Mouse (Mus musculus): ENCODE measurements around the gene Nmnat2. TPM values are rescaled to one million over a fixed set of nuclear protein-coding genes. Genes with fewer than 3 reads are reported as not detected.

Gene Nmnat2
- polyA plus RNA-seq, 1 experiment from 2014 or later = 1.3 TPM

- Histone ChIP-seq H3K9me3 (ENCODE audit: control insufficient read depth, low read length) (no peaks in the 10 kb centered on the region), H3K4me2 (replicated peaks; ENCODE audit: low read depth) (no peak overlapping the region), H3K4me3 (ENCODE audit: low read depth, low read length) (no peak overlapping the region), H3K36me3 (ENCODE audit: control insufficient read depth, insufficient read depth, low read length) (no peaks in the 10 kb centered on the region), H3K4me1 (replicated peaks; ENCODE audit: control insufficient read depth, insufficient read depth) (no peaks in the 10 kb centered on the region), H3K27ac (replicated peaks) (no peak overlapping the region), H3K9ac (ENCODE audit: low read length) (no peak overlapping the region), H3K27me3 (ENCODE audit: control insufficient read depth, insufficient read depth, low read length) (no peaks in the 10 kb centered on the region)
- DNase-seq (ENCODE audit: low spot score) (no peak), ATAC-seq (ENCODE audit: low FRiP score, low TSS enrichment) (no peak)
- 58% methylated on average over 9 of the region's 9 CpGs for WGBS
- TF ChIP-seq CTCF (IDR thresholded peaks at IDR 0.05; ENCODE audit: low read depth) = no peak
- no peak for TF ChIP-seq EP300 (optimal IDR thresholded peaks at IDR 0.05)
Measured at GRCm38 (mm10) chr1:153059626-153060025, 104.8 kb downstream of the Nmnat2 start.

GRCm38 (mm10) chr1:153062547-153062946 is 107.8 kb downstream of the Nmnat2 start:
- no peak overlapping the region for H3K27ac ChIP-seq (replicated peaks)
- H3K4me3 ChIP-seq (ENCODE audit: low read depth, low read length) = no peak overlapping the region
- ATAC-seq (ENCODE audit: low FRiP score, low TSS enrichment) (no peak), DNase-seq (ENCODE audit: low spot score) (no peak)
- TF ChIP-seq CTCF (IDR thresholded peaks at IDR 0.05; ENCODE audit: low read depth) (no peak), EP300 (optimal IDR thresholded peaks at IDR 0.05) (no peak)
- H3K27me3 ChIP-seq (ENCODE audit: control insufficient read depth, insufficient read depth, low read length) = no peaks in the 10 kb centered on the region
- H3K9me3 ChIP-seq (ENCODE audit: control insufficient read depth, low read length) = no peaks in the 10 kb centered on the region
- H3K4me1 ChIP-seq (replicated peaks; ENCODE audit: control insufficient read depth, insufficient read depth) = no peaks in the 10 kb centered on the region
- H3K9ac ChIP-seq (ENCODE audit: low read length) = no peak overlapping the region
- no peaks in the 10 kb centered on the region for H3K36me3 ChIP-seq (ENCODE audit: control insufficient read depth, insufficient read depth, low read length)
- no peak overlapping the region for H3K4me2 ChIP-seq (replicated peaks; ENCODE audit: low read depth)
- WGBS = 19% methylated on average over 7 of the region's 7 CpGs

- ATAC-seq (ENCODE audit: low FRiP score, low TSS enrichment) (peak; percentile 39; the same call in 1 of the 2 replicates), DNase-seq (ENCODE audit: low spot score) (no peak)
- 53% methylated on average over 9 of the region's 9 CpGs for WGBS
- Histone ChIP-seq H3K9me3 (ENCODE audit: control insufficient read depth, low read length) (no peaks in the 10 kb centered on the region), H3K4me3 (ENCODE audit: low read depth, low read length) (no peak overlapping the region), H3K27ac (replicated peaks) (peak overlapping the region; percentile 88), H3K36me3 (ENCODE audit: control insufficient read depth, insufficient read depth, low read length) (no peaks in the 10 kb centered on the region), H3K9ac (ENCODE audit: low read length) (no peak overlapping the region), H3K4me2 (replicated peaks; ENCODE audit: low read depth) (no peak overlapping the region), H3K27me3 (ENCODE audit: control insufficient read depth, insufficient read depth, low read length) (no peaks in the 10 kb centered on the region), H3K4me1 (replicated peaks; ENCODE audit: control insufficient read depth, insufficient read depth) (no peaks in the 10 kb centered on the region)
- no peak; the same call in 1 of the 2 replicates for TF ChIP-seq CTCF (IDR thresholded peaks at IDR 0.05; ENCODE audit: low read depth)
- no peak for TF ChIP-seq EP300 (optimal IDR thresholded peaks at IDR 0.05)
Measured at GRCm38 (mm10) chr1:153064784-153065390, 110.1 kb downstream of the Nmnat2 start.

GRCm38 (mm10) chr1:153065473-153066386 is 110.9 kb downstream of the Nmnat2 start:
- H3K9me3 ChIP-seq (ENCODE audit: control insufficient read depth, low read length) = no peaks in the 10 kb centered on the region
- no peak overlapping the region for H3K4me2 ChIP-seq (replicated peaks; ENCODE audit: low read depth)
- H3K9ac ChIP-seq (ENCODE audit: low read length) = no peak overlapping the region
- no peaks in the 10 kb centered on the region for H3K4me1 ChIP-seq (replicated peaks; ENCODE audit: control insufficient read depth, insufficient read depth)
- TF ChIP-seq EP300 (optimal IDR thresholded peaks at IDR 0.05) (peak; percentile 18), CTCF (IDR thresholded peaks at IDR 0.05; ENCODE audit: low read depth) (no peak)
- no peaks in the 10 kb centered on the region for H3K36me3 ChIP-seq (ENCODE audit: control insufficient read depth, insufficient read depth, low read length)
- DNase-seq (ENCODE audit: low spot score) (peak; percentile 64), ATAC-seq (ENCODE audit: low FRiP score, low TSS enrichment) (peak; percentile 85)
- no peak overlapping the region for H3K4me3 ChIP-seq (ENCODE audit: low read depth, low read length)
- no peaks in the 10 kb centered on the region for H3K27me3 ChIP-seq (ENCODE audit: control insufficient read depth, insufficient read depth, low read length)
- peak overlapping the region; percentile 88 for H3K27ac ChIP-seq (replicated peaks)
- 57% methylated on average over 12 of the region's 12 CpGs for WGBS

- Histone ChIP-seq H3K9me3 (ENCODE audit: control insufficient read depth, low read length) (no peaks in the 10 kb centered on the region), H3K9ac (ENCODE audit: low read length) (no peak overlapping the region), H3K27me3 (ENCODE audit: control insufficient read depth, insufficient read depth, low read length) (no peaks in the 10 kb centered on the region), H3K4me1 (replicated peaks; ENCODE audit: control insufficient read depth, insufficient read depth) (no peaks in the 10 kb centered on the region), H3K4me2 (replicated peaks; ENCODE audit: low read depth) (no peak overlapping the region), H3K4me3 (ENCODE audit: low read depth, low read length) (no peak overlapping the region), H3K36me3 (ENCODE audit: control insufficient read depth, insufficient read depth, low read length) (no peaks in the 10 kb centered on the region), H3K27ac (replicated peaks) (0 out of 2 replicates have a peak overlapping the region, but pooled peaks have one; percentile 49)
- ATAC-seq (ENCODE audit: low FRiP score, low TSS enrichment) = no peak
- DNase-seq (ENCODE audit: low spot score) = no peak
- WGBS = 81% methylated on average over 4 of the region's 4 CpGs
- peak; percentile 56 for TF ChIP-seq CTCF (IDR thresholded peaks at IDR 0.05; ENCODE audit: low read depth)
- no peak for TF ChIP-seq EP300 (optimal IDR thresholded peaks at IDR 0.05)
Measured at GRCm38 (mm10) chr1:153066387-153066781, 111.6 kb downstream of the Nmnat2 start.

All from stomach, postnatal 0 days (tissue).